Mouse (Mus musculus): ENCODE measurements around the gene Ric8b.

Ric8b gene

DNA sequence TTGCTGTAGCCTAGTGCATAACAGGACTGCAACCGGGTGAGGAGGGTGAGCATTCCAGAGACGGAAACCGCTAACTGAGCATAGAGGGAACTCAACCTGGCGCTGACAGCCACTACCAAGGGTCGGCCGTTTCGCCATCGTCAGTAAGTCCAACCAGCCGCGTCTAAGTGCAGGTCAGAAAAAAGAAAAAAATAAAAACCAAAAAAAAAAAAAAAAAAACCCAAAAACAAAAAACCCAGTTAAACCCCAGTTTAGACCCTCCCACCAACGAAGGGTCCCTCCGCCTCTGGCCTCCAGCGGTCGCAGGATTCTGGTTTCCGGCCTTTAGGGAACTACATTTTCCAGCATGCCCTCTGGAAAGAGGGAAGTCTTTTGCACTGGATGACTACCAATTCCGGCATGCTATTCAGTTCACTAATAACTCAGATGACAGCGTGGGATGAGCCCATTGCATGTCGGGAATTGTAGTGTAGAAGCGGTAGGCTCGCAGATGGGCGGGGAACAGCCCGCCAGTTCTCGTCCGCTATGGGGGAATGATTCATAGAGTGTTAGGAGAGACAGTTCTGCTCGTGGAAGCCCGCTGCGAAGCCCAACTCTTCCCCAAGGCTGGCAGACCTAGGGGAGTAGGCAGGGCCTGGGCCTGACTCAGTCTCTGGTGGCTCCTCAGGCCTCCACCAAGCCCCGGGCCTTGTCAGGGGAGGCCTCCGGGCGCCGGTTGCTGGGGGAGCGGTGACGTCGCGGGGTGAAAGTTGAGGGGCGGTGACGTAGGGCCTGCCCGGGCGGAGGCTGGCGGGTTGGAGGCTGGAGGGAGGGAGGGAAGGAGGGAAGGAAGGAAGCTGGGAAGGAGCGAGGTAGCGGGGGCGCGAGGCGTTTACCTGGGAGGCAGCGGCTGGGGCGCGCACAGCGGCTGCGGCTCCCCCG, at the start of gene Ric8b:
Gene Ric8b, plus strand, starts transcription at position 807 of the 921 bp plus-strand sequence.
- DNase-seq, result peak; percentile 99

DNA sequence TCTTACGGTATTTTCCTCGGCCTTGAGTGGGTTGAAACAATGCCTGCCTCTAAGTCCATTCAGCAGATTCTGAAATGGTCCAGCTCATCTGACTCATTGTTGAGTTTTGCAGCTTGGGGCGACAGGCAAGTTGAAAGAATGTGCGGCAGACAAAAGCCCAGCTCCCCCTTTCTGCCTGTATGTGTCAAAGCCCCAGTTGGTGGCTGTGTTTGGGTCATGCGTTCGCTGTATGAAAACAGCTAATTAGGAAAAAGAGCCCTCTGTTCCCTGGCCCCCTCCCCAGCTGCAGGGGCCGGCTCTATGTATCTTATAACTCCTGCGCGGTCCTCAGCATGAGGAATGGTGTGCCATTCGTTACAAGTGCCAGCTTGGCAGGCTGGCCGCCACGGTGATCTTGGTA, 46.1 kb upstream of the Ric8b start:
- DNase-seq, result no peak

DNA sequence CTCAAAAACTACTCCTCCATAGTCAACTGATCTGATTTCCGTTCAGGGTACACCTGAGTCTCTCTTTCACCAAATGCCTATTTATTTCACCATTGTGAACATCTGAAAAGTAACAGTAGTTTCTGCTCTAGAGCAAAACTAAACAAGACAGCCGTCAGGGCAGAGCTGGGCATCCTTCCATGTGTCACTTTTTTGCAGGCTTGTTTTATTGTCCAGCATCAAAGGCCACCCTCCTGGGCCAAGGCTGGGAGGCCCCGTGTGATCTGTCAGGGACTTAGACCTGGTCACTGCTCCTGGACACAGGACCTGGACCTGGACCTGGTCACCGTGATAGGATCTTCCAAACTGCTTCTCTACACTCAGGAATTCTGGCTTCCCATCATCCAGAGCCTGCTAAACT, 45.5 kb upstream of the Ric8b start:
- DNase-seq, result no peak

DNA sequence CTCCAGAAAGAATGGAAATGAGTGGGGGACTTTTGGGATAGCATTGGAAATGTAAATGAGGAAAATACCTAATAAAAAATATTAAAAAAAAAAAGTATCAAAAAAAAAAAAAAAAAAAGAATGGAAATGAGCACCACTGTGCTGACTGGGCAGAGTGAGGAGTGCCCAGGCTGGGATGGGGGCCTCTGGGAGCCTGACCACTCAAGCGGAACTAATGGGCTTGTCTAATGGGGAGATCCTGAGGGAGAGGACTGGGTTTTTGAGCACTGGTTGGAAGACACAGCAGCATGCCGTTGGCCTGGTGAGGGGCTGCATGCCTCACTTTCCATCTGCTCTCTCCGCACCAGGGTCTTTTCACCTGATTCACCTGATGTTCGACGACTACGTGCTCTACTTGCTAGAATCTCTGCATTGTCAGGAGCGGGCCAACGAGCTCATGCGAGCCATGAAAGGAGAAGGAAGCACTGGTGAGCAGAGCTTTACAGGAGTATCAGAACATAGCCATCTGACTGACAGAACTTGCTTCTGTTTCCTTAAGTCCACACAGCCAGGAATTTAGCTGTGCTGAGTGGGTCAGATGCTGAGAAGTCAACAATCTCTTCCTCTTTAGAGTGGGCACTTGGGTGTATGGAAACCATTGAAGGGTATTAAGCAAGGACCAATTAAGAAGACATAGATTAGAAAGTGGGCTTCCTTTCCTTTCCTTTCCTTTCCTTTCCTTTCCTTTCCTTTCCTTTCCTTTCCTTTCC, 37.4 kb upstream of the Ric8b start:
- peak; percentile 15 for DNase-seq

DNA sequence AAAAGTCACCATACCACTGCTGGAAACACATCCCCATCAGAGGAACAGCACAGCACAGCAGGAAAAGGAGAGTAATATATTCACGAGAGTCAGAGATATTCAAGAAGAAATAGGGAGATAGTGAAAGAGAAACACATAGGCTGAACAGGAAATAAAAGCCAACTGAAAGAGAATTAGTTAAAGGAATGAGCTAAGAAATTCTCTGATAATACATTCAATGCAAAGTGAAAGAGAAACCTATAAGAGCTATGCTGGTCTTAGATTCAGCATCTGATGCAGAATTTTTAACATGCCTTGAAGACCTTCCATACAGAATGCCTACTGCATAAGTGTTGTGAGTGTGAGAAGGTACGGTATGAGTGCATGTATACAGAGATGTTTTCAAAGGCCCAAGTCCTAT, 34.9 kb upstream of the Ric8b start:
- no peak for DNase-seq

DNA sequence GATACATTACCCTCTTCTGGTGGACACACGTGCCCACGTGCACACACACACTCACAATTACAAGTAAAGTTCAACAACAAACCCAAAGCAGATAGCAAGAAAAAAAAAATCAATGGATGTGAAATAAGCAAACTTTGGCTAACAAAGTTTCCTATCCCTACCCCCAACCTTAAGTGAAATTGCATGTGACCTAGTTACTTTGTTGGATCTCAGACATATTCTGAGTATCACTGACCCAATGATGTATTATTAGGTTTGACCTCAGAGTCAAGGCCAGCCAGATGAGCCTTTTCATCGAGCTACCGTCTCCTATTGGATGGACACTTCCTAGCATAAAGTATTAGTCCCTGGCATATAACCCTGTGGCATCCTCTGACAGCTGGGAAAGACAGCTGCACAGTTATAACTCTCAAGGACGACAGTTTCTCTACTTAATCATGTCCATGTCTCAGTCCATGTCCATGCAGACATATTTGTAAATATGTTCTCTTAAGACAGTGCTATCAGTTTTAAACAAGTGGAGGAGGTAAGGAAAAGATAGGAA, 32.0 kb upstream of the Ric8b start:
- no peak for DNase-seq

DNA sequence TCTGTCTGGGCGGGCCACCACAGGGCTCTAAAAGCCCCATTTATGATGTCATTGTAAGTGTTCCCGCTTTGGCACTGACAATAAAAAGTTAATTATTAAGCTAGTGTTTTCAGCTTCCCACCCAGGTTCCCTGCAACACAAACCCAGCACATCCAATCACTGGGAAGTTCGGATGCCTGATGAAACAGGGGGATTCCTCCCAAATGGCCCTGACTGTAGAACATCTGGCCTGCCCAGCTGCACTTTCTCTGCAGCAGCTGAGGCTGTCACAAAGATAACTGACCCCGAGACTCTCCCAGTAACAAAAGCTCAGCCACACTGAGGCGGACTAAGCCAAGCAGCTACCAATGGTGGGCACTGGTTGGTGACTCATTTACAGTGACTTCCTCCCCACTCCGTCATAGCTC, 31.2 kb upstream of the Ric8b start:
- DNase-seq, result peak; percentile 56

DNA sequence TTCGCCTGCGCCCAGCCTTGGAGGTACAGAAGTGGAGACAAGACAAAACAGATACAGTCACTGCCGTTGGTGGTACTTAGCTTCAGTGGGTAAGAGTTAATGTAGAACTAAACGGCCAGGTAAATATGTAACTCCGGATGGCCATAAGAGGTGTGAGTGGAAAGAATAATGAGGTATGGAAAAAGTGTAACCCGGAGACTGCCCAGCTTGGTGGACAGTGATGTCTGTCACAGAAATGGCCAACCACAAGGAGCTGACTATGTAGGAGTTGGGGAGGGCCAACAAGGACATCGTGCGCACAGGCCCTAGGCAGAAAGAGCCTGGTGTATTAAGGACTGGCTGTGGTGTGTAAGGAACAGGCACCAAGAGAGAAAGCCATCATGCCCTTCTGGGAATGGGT, 30.6 kb upstream of the Ric8b start:
- DNase-seq, result no peak

DNA sequence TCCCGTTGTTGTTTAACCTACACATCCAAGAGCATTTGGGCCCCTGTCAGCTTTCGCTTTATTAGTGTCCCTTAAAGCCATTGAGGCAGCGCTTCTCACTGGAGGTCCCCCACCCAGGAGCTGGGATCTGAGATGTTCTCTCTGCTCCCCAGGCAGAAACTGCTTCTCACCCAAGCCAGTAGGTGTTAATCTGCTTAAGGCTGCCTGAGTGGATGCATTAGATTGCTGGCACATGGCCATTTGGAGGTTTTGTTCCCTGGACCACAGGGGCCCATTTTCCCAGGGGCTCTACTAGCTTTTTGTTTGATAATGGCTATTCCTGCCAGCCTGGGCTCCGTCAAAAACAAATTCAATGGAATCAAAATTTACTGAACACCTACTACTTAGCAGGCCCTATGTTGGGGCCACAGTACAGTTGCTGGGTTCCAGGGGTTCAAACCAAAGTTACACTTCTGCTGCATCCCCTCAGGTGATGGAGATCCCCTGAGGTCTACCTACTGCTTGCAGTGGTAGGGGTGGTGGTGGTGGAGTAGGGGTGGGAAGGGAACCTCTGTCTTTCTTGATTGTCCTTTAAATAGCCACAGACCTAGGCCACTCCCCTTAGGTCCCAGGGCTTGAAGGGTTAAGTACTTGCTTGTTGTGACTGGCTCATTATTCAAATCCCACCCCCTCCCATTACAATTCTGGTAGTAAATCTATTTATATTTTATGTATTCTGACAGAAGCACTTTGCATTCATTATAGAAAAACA, 28.1 kb upstream of the Ric8b start:
- DNase-seq, result no peak

DNA sequence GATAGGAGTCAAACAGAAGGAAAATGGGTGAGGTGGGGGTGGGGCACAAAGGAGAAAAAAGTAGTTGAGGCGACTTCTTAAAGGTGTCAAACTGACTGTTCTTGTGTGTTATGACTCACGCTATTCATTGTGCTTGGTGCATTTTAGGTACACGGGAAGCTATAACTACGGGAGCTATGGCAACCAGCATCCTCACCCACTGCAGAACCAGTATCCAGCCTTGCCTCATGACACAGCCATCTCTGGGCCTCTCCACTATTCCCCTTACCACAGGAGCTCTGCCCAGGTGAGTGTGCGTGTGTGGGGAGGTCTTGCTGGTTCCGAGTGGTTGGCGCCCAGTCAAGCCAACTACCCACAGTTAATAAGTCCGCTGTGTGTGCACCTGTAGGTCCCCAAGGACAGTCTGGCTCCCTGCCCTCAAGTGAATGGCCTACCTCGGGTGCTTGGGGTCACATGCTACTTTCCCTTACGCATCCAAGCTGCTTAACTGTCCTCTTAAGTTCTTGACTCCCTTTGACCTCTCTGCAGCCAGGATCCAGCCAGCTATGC, 21.5 kb upstream of the Ric8b start:
- no peak for DNase-seq

DNA sequence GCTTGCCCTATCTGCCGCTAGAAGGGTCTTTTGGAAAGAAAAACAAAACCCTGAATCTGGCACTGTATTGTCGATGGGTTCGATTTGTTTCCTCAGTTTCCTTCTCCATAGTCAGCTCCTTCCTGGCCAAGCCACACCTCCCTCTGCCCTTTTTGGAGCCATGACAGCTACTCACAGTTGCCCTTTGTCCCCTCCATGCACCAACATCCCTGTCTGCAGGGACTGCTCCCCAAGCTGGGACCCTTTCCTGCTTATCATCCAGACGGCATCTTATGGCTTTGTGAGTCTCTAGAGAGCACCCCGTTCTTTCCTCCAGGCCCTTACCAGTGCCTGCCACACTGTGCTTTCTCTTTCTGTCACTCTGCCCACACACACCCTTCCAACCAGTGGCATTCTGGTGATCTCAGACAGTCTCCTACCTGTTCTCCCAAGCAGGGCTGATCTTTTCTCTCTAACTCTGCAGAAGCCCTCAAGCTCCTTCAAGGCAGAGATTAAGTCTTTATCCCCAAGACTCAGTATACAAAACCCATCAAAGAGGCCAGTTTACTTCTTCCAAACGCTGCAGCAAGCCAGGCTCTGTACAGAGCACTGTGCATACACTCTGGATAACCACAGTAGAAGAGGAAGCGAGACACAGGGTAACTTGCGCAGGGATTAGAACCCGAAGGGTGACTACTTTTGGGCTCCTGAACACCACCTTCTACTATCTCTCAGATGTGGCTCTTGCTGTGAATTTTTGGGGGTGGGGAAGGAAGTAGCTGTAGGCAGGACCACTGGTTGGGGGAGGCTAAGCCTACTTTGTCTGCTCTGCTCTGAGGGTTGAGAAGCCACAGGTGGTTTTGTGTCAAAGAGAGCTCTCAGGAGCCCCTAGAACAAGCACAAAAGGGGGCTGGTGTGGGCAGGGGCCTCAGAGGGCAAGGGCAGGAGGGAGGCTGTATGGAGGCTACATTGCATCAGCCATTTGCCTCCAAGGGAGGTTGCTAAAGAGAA, 20.2 kb upstream of the Ric8b start:
- DNase-seq, result no peak

DNA sequence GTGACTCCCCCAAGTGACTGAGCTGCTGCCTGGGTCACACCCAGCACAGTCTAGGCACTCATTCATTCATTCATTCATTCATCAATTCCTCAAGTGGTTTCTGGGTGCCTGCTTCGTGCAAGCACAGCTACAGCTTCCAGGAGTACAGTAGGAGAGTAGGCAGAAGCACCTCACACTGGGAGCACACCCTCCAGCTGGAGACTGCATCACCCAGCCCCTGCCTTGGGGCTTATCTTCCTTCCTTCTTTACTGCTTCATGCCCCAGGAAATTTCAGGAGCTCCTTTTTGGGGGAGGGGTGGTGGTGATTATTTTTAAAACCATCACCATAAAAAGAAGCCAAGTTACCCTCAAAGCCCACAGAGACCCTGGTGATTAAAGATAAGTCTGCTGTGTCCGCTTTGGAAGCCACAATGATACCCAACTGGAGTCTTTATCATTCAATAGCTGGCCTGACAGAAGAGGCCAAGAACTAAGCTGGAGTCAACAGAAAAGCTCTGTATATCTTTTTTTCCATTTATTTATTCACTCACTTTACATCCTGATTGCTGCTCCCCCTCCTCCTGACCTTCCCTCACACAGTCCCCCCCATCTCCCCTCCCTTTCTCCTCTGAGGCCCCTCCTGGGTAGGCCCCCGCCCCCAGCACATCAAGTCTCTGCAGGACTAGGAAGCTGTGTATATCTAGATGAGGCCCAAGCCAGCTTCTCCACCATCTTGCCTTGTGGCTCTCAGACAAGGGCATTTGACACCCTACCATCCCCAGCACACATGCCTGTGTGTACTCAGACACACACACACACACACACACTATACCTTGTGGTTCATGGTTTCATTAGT, 19.1 kb upstream of the Ric8b start:
- DNase-seq, result no peak

DNA sequence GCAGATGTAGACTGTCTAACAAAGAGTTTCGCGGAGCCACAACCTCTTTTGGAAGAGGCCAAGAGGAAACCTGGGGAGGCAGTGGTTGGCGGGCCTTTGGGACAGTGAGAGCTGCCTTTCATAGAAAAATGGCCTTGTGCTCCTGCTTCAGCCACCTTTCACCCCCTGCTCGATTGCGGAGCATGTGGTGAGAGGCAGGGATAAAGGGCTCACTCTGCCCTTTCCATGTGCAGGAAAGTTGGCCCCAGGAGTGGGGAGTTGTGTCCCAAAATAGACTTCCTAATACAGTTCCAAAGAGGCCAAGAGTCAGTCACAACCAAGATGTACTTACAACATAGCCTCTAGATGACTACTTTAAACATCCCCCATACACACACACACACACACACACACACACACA, 15.7 kb upstream of the Ric8b start:
- DNase-seq, result no peak

DNA sequence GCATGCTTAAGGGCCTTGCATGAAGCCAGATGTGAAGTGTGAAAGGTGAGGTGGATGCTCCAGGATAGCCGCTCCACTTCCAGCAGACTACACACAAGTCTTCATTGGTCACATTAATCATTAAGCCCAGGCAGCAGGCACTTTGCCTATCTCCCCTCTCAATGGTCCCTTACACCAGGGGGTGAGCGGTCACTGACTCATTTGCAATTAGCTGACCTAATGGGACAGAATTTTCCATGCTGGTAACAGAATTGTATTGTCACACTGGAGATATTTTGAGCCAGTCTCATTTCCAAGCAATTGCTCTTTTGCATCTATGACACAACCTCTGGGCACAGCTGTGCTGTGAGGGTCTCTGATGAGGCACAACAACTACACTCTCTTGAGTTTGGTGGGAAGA, 15.2 kb upstream of the Ric8b start:
- no peak for DNase-seq

DNA sequence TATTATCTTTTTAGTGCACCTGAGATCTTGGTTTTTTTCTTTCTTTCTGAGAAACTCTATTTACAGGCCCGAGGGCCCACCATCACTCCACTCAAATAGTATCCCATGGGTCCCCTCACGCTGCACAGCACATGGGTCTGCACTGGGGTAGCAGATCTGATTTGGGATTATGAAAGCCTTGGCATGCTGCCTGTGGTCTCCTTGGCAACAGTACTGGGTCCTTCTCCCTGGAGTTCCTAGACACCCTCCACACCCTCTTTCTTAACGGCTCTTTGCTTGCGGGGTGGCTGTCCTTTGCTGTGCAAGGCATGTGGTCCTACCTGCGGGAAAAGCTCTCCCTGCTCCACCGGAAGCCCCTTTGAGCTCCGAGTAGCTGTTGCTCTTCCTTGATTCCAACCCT, 14.1 kb upstream of the Ric8b start:
- peak; percentile 61 for DNase-seq

DNA sequence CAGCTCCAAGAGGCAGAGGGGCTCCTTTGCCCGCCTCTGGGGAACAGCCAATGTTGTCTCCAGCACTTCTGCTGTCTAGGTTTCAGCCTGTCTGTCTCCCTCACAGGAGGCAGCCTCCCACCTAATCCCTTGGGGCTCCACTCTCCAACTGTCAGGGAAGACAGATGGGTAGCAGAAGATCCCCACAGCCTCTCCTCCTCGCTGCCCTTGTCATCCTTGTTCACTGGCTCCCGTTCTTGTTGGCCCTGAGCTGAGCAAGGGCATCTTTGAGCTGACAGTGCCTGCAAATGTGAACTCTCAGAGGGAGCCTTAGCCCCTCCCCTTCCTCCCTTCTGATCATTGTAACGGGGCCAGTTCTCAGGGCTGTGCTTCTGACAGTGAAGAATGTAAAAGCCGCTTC, 13.7 kb upstream of the Ric8b start:
- no peak for DNase-seq

DNA sequence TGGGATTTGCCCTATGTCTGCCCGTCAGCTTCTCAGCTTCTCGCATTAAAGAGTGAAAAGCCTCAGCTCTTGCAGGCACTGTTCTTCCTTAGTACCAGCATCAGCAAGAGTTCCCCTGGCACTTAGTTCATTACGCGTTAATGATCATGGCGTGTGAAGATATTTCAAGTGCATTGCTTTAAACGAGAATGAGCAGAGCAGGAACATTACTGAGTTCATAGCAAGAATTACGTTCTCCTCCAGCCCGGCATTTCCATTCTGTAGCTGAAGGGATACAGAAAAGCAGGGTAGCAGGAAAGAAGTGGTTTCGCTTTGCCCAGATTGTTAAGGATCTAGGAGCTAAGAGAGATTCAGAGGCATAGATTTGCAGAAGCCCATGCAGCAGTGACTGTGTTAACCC, 10.5 kb upstream of the Ric8b start:
- DNase-seq, result no peak

DNA sequence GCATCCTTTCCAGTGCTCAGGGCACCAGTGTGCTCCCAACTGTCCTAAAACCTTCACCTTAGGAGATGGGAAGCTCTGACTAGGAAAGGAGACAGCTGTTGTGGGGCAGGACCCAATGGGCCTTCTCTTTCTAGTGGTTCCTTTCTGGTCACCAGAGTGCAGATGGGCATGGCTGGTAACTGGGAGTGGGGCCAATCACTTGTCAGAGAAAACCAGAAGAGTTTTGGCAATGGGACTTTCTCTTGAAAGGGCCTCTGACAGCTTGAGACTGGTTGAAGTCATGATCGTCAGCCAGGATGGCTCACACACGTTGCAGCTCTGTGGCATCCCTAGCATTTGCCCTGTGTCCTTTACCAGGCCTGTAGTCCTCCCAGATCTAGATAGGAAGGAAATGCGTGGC, 9.4 kb upstream of the Ric8b start:
- DNase-seq, result no peak

DNA sequence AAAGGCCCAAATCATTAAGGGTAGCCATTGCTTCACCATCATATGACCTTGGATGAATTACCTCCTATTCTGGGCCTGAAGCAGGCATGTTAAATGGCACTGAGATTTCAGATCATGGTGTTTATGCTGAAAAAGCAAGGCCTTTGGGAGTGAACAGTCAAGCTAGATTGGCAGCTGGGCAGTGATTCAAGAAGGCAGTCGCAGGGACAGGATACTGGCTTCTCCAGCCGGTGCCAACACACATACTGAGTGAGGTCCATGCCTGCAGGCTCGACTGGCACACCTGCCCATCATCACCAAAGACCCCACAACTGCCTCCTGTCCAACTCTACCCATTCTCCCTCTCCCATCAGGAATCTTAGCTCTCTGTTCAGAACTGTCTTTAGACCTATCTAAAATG, 8.9 kb upstream of the Ric8b start:
- DNase-seq, result no peak

DNA sequence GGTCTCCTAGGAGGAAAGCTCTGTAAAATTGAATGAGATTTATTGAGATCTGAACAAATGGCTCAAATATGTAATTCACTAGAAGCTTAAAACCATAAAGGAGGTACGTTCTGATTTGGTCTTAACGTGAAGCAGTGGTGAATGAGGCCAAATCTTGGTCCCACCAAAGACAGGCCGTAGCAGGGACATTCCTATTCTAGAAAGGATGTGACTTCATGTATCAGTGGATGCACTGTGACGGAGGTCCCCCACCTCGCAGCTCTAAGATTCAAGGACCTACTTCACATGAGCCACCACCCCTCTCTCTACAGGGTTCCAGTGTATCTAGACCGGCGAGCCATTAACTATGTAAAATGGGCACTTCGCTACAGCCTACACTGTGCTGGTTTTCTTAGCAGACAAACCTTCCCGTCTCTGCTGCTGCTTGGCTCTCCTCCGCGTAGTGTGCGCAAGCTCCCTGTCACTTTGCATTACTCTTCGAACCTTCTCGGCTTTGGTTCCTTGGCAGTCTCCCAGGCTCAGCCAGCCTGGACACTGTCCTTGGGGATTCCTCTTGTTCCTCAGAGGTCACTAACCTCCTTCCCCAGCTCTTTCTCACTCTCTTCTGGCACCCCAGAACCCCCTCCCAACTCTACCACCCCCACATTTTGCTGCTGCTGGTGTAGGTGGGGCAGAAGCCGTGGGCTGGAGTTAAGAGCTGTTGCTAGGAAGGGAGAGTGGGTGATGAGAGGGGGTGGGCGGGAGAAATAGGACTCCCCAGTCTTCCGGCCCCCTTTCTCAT, 8.2 kb upstream of the Ric8b start:
- DNase-seq, result no peak

Data from lung, postnatal 36 days (tissue).